ENCODE assay signal across 9 mouse cellular contexts in genomic region chr1:76392536-76392935, GRCm38 (mm10).
"Had no signal": no experiment of that assay in that cellular context is flagged by ENCODE, and none has a peak within 500 bp of the region (broad histone marks: within the 10 kb centered on the region; RNA-seq: fewer than 3 reads in every experiment).

No protein-coding gene starts in this region.

- ATAC-seq: intestine, embryonic 15.5 days; lung, postnatal 0 days had no signal

- DNase-seq: kidney, adult 18-20 months; kidney, postnatal 10 days; lung, adult 2 months; lung, postnatal 36 days; right cerebral cortex, adult 18-20 months; right cerebral cortex, postnatal 25 days; thymus, postnatal 14 days had no signal
